Mouse (Mus musculus) adrenal gland, postnatal 25 days (tissue): ENCODE data around the gene Gm10666. TPM values are rescaled to one million over a fixed set of nuclear protein-coding genes. Genes with fewer than 3 reads are reported as not detected.
"Not testable (repeated sequence)": the region's sequence is repeated elsewhere in the genome, so short reads cannot be mapped to it uniquely, and the experiment has no call there.

Experiments
- DNase-seq: peaks from one replicate; pipeline ENCODE4 v3.0.0; 2021; ENCODE audit warnings: mixed read lengths
- long read RNA-seq: library from polyadenylated mRNA; stranded (forward); transcript quantifications from one replicate; pipeline ENCODE4 v2.0.0, GENCODE M21; 2021
- total RNA-seq: library from RNA; stranded (reverse); gene quantifications from 2 replicates; pipeline ENCODE4 v1.2.3, GENCODE M21; 2021

Gene Gm10666
- not detected in 2 replicates for total RNA-seq
- long read RNA-seq, result 0 reads

- DNase-seq, result not testable (repeated sequence)
Measured at GRCm38 (mm10) chr7:22134641-22135040, at the start of gene Gm10666. Gene Gm10666 (minus strand): TSS chr7:22134741.

GRCm38 (mm10) chr7:22163935-22164334 is 29.4 kb upstream of the Gm10666 start, which contains the start of gene Vmn1r142:
Gene Vmn1r142 (minus strand): TSS chr7:22164035.
- DNase-seq, result not testable (repeated sequence)

GRCm38 (mm10) chr7:22118145-22118544 is 16.4 kb downstream of the Gm10666 start, which contains the start of gene Gm16451:
Gene Gm16451 (minus strand): TSS chr7:22118245.
- not testable (repeated sequence) for DNase-seq

Other genes starting within 250 kb of the Gm10666 start
- not detected in 2 replicates for gene Gm5891, start 213.4 kb downstream of the Gm10666 start, total RNA-seq
- not detected in 2 replicates for gene Vmn1r137, start 140.2 kb downstream of the Gm10666 start, total RNA-seq
- not detected in 2 replicates for gene Vmn1r138, start 105.8 kb downstream of the Gm10666 start, total RNA-seq
- not detected in 2 replicates for gene Gm6176, start 78.4 kb downstream of the Gm10666 start, total RNA-seq
- not detected in 2 replicates for gene Vmn1r139, start 65.7 kb downstream of the Gm10666 start, total RNA-seq
- gene Gm16451, start 16.5 kb downstream of the Gm10666 start, total RNA-seq, result not detected in 2 replicates
- not detected in 2 replicates for gene Vmn1r142, start 29.3 kb upstream of the Gm10666 start, total RNA-seq
- gene Vmn1r143, start 54.6 kb upstream of the Gm10666 start, total RNA-seq, result not detected in 2 replicates
- gene Gm8653, start 66.5 kb upstream of the Gm10666 start, total RNA-seq, result not detected in 2 replicates
- gene Gm8453, start 94.7 kb upstream of the Gm10666 start, total RNA-seq, result not detected in 2 replicates
- not detected in 2 replicates for gene Gm4187, start 195.0 kb upstream of the Gm10666 start, total RNA-seq
- gene Gm8660, start 236.3 kb upstream of the Gm10666 start, total RNA-seq, result not detected in 2 replicates